Mouse (Mus musculus) left cerebral cortex, adult 11 months (tissue): ENCODE data around the gene Eea1.
"Not testable (repeated sequence)": the region's sequence is repeated elsewhere in the genome, so short reads cannot be mapped to it uniquely, and the experiment has no call there.

Experiments used
- DNase-seq: peaks from one replicate; pipeline ENCODE4 v3.0.0; 2022; ENCODE audit warnings: low spot score

Gene Eea1

GRCm38 (mm10) chr10:96067347-96067746 is 126.9 kb downstream of the Eea1 start:
- peak; percentile 23 for DNase-seq

GRCm38 (mm10) chr10:96074386-96074785 is 133.9 kb downstream of the Eea1 start:
- no peak for DNase-seq

- no peak for DNase-seq
These were observed 135.0 kb downstream of the Eea1 start for GRCm38 (mm10) chr10:96075403-96075802.

- DNase-seq = peak; percentile 11
These were observed 135.4 kb downstream of the Eea1 start for GRCm38 (mm10) chr10:96075880-96076279.

- DNase-seq = no peak
These were observed 136.0 kb downstream of the Eea1 start for GRCm38 (mm10) chr10:96076461-96076860.

GRCm38 (mm10) chr10:96077480-96078066 is 137.1 kb downstream of the Eea1 start:
- not testable (repeated sequence) for DNase-seq

- DNase-seq = no peak
These were observed 139.4 kb downstream of the Eea1 start for GRCm38 (mm10) chr10:96079823-96080222.

- DNase-seq = no peak
These were observed 140.3 kb downstream of the Eea1 start for GRCm38 (mm10) chr10:96080440-96081381.

GRCm38 (mm10) chr10:96082203-96082602 is 141.8 kb downstream of the Eea1 start:
- DNase-seq = no peak

- no peak for DNase-seq
These were observed 149.3 kb downstream of the Eea1 start for GRCm38 (mm10) chr10:96089744-96090143.

GRCm38 (mm10) chr10:96090388-96090787 is 149.9 kb downstream of the Eea1 start:
- DNase-seq = no peak

- no peak for DNase-seq
These were observed 153.6 kb downstream of the Eea1 start for GRCm38 (mm10) chr10:96093890-96094531.

- no peak for DNase-seq
These were observed 154.1 kb downstream of the Eea1 start for GRCm38 (mm10) chr10:96094559-96094958.
